Mouse (Mus musculus) ES-Bruce4 (cell line): ENCODE results near the gene Chst1.

Experiments used
- CTCF ChIP-seq: IDR thresholded peaks from one replicate; pipeline ENCODE4 v1.8.1; 2011; ENCODE audit warnings: low read depth, low read length
- EP300 ChIP-seq: IDR thresholded peaks from 2 replicates; pipeline ENCODE4 v1.6.1; 2011; ENCODE audit warnings: low read depth, low read length; ENCODE audit not compliant: insufficient read depth
- POLR2A ChIP-seq: IDR thresholded peaks from one replicate; pipeline ENCODE4 v1.8.1; 2011; ENCODE audit warnings: low read length; ENCODE audit not compliant: insufficient read depth

GRCm38 (mm10) chr2:92602073-92602472, 2.6 kb downstream of the Chst1 start:
- TF ChIP-seq CTCF, result no peak
- no peak for TF ChIP-seq POLR2A
- no peak for TF ChIP-seq EP300
